Mouse (Mus musculus) activated CD4-positive, CD25-positive, alpha-beta regulatory T cell (primary cell): Measurements from ENCODE around the gene Lypla2. TPM values are rescaled to one million over a fixed set of nuclear protein-coding genes. Genes with fewer than 3 reads are reported as not detected.

ENCODE experiments used
- polyA plus RNA-seq, 2 experiments: library from polyadenylated mRNA; unstranded; fragments of 100-300 nt; shearing (Covaris generic); gene quantifications; one replicate each; pipeline ENCODE4 v1.2.1; 2017

Lypla2 gene
- polyA plus RNA-seq = 100 to 1,000 TPM; 289 to 317 TPM

DNA sequence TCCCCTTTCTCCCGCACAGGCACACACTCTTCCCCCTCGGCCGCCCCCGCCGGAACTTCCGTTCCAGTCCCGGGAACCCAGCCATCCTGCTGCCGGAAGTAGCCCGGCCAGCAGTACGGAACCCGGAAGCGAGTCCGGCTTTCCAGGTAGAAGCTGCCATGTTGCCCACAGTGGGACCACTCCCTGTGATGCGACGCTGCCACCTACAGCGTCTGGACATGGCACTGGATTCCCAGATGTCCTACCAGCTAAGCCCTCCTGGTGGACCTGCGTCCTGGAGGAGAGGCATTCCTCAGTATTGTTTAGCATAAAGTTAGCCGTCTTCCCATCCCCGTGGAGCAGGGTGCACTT lies at the start of gene Lypla2:
Lypla2 (minus strand) TSS at position 71 of the 351 bp plus-strand sequence.

DNA sequence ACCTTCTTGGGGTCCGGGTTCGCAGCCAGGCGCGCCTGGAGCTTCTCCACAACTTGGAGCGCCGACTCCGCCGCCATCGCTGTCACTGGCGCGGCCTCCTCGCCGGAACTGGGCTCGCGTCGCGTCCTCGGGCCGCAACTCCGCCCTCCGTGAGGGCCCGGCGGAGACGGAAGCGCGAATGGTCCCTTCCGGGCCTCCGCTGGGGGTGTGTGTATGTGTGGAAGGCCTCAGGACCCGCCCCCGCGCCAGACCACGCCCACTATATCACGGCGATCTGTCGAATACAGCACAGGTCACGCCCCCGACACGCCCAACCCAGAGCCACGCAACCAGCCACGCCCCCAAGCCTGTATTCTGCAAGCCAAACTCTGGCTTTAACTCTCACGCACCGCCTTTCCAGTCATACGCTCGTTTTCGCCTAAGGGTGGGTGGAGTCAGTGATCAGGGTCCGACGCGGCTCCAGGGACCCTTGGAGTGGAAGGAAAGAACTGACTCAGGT lies 49.2 kb upstream of the Lypla2 start, which contains the start of gene Eloa:
Eloa (minus strand) TSS at position 215 of the 499 bp plus-strand sequence.

DNA sequence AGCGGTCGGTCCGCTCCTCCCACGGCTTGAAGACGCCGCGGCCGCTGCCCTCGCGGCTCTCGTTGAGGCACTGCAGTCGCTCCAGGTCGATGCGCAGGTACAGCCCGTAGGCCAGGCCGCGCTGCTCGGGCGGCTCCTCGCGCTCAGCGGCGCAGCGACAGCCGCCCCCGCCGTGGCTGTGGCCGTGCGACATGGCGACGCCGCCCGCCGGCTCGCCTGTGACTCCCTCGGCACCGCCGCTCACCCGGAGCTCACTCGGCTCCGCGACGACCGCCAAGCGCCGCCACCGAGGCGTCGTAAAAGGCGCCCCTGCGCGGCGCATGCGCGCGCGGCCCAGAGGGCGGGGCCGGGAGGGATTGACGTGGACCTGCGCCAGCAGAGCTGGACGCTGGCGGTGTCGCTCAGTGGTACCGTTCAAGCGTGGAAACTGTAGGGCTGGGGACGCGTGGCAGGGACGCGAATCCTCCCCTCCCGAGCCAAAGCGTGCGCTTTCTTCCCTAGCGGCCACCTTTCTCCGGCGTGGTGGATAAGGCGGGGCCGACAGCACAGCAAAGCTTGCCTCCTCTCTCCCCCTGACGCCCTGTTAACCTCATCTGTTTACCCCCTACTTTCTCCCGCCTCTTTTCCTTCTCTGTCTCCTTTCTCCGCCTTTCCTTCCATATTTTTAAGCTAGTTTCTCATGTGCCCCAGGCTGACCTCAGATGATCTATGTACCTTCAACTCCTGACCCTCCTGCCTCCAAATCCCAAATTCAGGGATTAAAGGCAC lies 14.7 kb upstream of the Lypla2 start, which contains the start of gene Pithd1:
Pithd1 (minus strand) TSS at position 322 of the 768 bp plus-strand sequence.

DNA sequence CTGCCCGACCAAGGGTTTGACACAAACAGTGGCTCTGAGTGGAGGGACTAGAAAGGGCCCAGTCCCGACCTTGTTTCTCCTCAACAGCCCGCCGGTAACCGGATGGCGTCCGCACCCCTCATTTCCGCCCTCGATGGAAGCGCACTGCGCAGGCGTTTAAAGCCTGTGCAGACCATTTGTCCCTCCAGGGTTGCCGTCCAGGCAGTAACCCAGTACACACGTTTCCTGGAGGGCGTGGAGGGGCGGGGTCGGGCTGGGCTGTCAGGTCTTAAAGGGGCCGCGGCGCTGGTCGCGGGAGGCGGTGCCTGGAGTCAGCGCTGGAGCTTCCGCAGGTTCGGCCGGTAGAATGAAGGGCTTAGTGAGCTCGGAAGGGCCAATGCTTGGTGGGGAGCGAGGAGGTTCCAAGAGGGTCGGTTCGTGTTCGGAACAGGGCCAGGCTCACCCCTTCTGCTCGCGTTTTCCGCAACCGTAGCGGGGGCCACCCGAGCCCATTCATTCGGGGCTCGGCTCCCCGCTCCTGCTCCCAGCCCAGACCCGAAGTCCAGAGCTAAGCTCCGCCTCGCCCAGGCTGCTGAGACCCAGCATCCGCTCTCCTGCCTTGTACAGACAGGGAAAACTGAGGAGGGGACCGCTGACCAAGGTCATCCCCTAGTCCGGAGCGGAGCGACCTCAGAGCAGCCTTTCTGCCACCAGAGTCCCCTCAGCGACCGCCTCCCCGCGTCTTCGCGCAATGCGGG lies 8.8 kb downstream of the Lypla2 start, which contains the start of gene Gale:
Gale (plus strand) TSS at position 271 of the 737 bp plus-strand sequence.

GRCm38 (mm10) chr4:135946278-135946658 lies 26.2 kb downstream of the Lypla2 start, which contains the start of gene Hmgcl:
TSS of gene Hmgcl (plus strand) at chr4:135946448.

GRCm38 (mm10) chr4:135920304-135921241 lies 51.9 kb downstream of the Lypla2 start, which contains the start of gene Fuca1:
TSS of gene Fuca1 (plus strand) at chr4:135920735.

Other genes starting within 250 kb of the Lypla2 start
- not detected for gene Il22ra1, start 244.5 kb downstream of the Lypla2 start, polyA plus RNA-seq
- not detected for gene Myom3, start 212.9 kb downstream of the Lypla2 start, polyA plus RNA-seq
- gene Srsf10, start 116.9 kb downstream of the Lypla2 start, polyA plus RNA-seq = 100 to 1,000 TPM; 126 to 150 TPM
- 100 to 1,000 TPM; 203 to 210 TPM for gene Pnrc2, start 98.8 kb downstream of the Lypla2 start, polyA plus RNA-seq
- 10 to 100 TPM in 1 of 2 experiments, 1 to 10 TPM in 1; 8.5 to 11.3 TPM for gene Cnr2, start 77.2 kb downstream of the Lypla2 start, polyA plus RNA-seq
- 100 to 1,000 TPM in 1 of 2 experiments, 10 to 100 TPM in 1; 89.7 to 112 TPM for gene Fuca1, start 51.9 kb downstream of the Lypla2 start, polyA plus RNA-seq
- gene Hmgcl, start 26.2 kb downstream of the Lypla2 start, polyA plus RNA-seq = 10 to 100 TPM; 74.0 to 76.3 TPM
- gene Gale, start 8.9 kb downstream of the Lypla2 start, polyA plus RNA-seq = 10 to 100 TPM; 15.4 to 35.5 TPM
- gene Pithd1, start 14.6 kb upstream of the Lypla2 start, polyA plus RNA-seq = 10 to 100 TPM; 72.6 to 84.9 TPM
- gene Eloa, start 49.1 kb upstream of the Lypla2 start, polyA plus RNA-seq = 10 to 100 TPM; 40.6 to 84.9 TPM
- 100 to 1,000 TPM; 331 to 438 TPM for gene Rpl11, start 80.8 kb upstream of the Lypla2 start, polyA plus RNA-seq
- 100 to 1,000 TPM; 162 to 182 TPM for gene Id3, start 170.9 kb upstream of the Lypla2 start, polyA plus RNA-seq
- 10 to 100 TPM; 28.7 to 33.6 TPM for gene E2f2, start 199.8 kb upstream of the Lypla2 start, polyA plus RNA-seq
- gene Asap3, start 233.7 kb upstream of the Lypla2 start, polyA plus RNA-seq = under 1 TPM; 0.11 to 0.19 TPM